Mouse (Mus musculus) thymus, adult 2 months (tissue): Measurements from ENCODE around the gene Gsta2. TPM values are rescaled to one million over a fixed set of nuclear protein-coding genes. Genes with fewer than 3 reads are reported as not detected.
"Not testable (repeated sequence)": the region's sequence is repeated elsewhere in the genome, so short reads cannot be mapped to it uniquely, and the experiment has no call there.

ENCODE experiments used
- DNase-seq: peaks from one replicate; pipeline ENCODE4 v3.0.0; 2021
- H3K27ac ChIP-seq: fragments of 200-500 bp; 2 replicates; pipeline ENCODE4 v1.5.1; 2012; ENCODE audit warnings: low read length, control low read depth; ENCODE audit not compliant: control insufficient read depth, insufficient read depth
- H3K27me3 ChIP-seq: fragments of 200-500 bp; 2 replicates; pipeline ENCODE4 v1.6.1; 2012; ENCODE audit warnings: mild to moderate bottlenecking, low read length, moderate library complexity, mixed read lengths; ENCODE audit not compliant: control insufficient read depth, insufficient read depth
- H3K36me3 ChIP-seq: fragments of 200-500 bp; 2 replicates; pipeline ENCODE4 v1.6.1; 2012; ENCODE audit warnings: mild to moderate bottlenecking, low read length, moderate library complexity; ENCODE audit not compliant: control insufficient read depth, insufficient read depth
- H3K4me1 ChIP-seq: fragments of 200-500 bp; replicated peaks from 2 replicates; pipeline ENCODE4 v1.6.1; 2012; ENCODE audit warnings: low read length; ENCODE audit not compliant: control insufficient read depth, insufficient read depth
- H3K4me3 ChIP-seq: fragments of 200-500 bp; 2 replicates; pipeline ENCODE4 v1.5.1; 2012; ENCODE audit warnings: mild to moderate bottlenecking, low read length, control low read depth, moderate library complexity; ENCODE audit not compliant: control insufficient read depth, insufficient read depth
- CTCF ChIP-seq: fragments of 200-500 bp; IDR thresholded peaks from 2 replicates; pipeline ENCODE4 v1.5.1; 2012; ENCODE audit warnings: mild to moderate bottlenecking, control low read depth, low read length, moderate library complexity, borderline replicate concordance; ENCODE audit not compliant: control insufficient read depth, poor library complexity, insufficient read depth; ENCODE audit errors: extremely low read depth
- POLR2A ChIP-seq: fragments of 200-500 bp; IDR thresholded peaks from 2 replicates; pipeline ENCODE4 v1.6.1; 2012; ENCODE audit warnings: mild to moderate bottlenecking, low read length, control low read depth, moderate library complexity; ENCODE audit not compliant: control insufficient read depth, poor library complexity, insufficient read depth; ENCODE audit errors: extremely low read depth
- WGBS: fragments of 180-500 bp; shearing (Covaris S2); methylation state at CpG from one replicate; pipeline ENCODE4 v1.1.7; 2018; 5-methylcytosine and 5-hydroxymethylcytosine counted together
- polyA plus RNA-seq: library from polyadenylated mRNA; depleted of rRNA; stranded (reverse); fragments of >200 nt; gene quantifications from 2 replicates; pipeline ENCODE4 v1.2.3, GENCODE M21; 2012

Gsta2 gene
- polyA plus RNA-seq, 1 experiment, result 2.1 TPM

DNA sequence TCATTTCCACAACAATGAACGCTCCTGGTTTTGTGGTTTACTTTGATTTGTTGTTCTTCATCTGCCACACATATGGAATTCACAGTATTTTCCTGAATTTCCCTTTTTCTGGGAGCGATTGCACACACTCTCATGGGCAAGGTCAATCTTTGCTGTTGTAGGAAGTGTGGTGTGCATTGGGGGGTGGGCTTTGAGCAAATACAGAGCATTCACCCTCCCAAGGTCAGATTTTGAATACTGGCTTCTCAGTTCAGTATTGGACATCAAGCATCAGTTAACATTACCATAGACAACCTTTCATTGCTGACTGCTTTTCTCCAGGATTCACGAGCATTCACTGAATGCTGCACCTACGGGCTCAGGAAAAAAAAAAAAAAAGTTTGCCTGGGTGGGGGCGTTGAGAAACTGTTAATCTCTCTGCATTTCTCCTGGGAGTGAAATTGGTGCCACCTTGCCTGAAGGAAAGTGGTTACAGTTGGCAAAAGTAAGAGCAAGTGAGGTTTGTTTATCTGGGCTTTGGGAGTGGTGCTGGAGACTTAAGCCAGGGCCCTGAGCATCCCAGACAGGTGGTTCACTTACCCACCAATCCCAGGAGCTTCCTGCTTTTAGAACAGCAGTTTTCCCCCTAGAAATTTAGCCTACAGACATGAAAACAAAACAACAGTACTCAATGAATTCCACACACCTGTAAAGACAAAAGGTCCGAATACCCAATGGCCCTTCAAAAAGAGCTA is 4.3 kb upstream of the Gsta2 start:
- DNase-seq, result no peak
- 90% methylated on average over 6 of the region's 6 CpGs for WGBS
- no peaks in the 10 kb centered on the region for H3K36me3 ChIP-seq
- H3K27ac ChIP-seq, result no peak overlapping the region
- TF ChIP-seq CTCF (no peak), POLR2A (no peak)
- no peak overlapping the region for H3K4me3 ChIP-seq
- 0 out of 2 replicates have a peak, but pooled peaks cover 4% of the 10 kb centered on the region for H3K4me1 ChIP-seq
- no peaks in the 10 kb centered on the region for H3K27me3 ChIP-seq

DNA sequence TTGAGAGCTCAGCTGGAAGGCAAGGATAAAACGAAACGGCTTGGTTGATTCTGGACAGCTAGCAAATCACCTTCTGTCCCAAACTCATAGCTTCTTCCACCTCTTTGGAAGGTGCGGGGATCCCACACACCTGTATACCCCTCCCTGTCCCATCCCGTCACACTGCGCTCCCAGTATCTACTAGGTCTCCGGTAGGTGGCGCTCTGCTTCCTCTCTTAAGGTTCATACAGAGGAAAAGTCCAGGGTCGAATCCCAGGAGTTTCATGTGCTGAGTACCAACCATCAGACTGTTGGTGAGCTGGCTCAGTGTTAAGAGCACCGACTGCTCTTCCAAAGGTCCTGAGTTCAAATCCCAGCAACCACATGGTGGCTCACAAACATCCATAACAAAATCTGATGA is 2.5 kb upstream of the Gsta2 start:
- no peak overlapping the region for H3K4me3 ChIP-seq
- 0 out of 2 replicates have a peak, but pooled peaks cover under 1% of the 10 kb centered on the region for H3K4me1 ChIP-seq
- TF ChIP-seq POLR2A (no peak), CTCF (no peak)
- H3K27ac ChIP-seq, result no peak overlapping the region
- peak; percentile 60 for DNase-seq
- no peaks in the 10 kb centered on the region for H3K36me3 ChIP-seq
- 16% methylated on average over 9 of the region's 9 CpGs for WGBS
- H3K27me3 ChIP-seq, result no peaks in the 10 kb centered on the region

DNA sequence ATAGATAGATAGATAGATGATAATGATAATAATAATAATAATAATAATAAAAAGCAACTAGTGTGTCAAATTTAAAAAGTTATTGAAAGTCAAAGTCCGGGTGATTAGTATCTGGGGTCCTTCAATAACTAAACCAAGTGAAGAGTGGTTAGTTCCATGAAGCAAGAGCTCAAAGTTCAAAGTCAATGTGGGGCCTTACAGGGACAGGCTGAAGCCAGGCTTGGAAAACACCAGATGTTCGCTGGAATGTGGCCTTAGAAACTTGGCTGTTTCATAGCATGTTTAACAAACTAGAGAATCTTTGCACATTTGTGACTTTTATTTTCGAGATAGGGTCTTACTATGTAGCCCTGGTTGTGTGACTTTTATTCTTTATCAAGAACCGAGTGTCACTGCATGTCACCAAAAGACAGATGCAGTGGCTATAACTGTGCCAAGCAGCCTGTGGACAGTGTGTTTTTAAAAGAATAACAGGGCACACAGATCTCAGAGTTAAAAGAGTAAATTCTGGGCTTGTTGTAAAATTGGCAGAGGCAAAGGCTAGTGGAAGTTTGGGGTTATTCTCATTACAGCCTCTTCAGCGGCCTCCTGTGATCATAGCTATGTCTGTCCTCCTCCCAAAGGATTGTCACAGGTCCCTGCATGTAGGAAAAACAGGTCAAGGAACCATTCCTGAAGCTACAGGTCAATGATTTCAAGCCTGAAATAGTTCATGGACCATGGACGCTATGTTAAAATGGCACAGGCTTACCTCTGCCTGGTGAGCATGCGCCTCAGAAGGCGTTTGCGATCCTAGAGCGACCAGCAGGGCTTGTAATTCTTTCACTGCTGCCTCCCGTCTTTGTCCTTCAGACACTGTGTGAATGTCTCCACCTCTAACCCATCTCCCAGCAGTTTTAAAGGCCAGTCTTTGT is 666 bp downstream of the Gsta2 start:
- H3K27me3 ChIP-seq, result no peaks in the 10 kb centered on the region
- TF ChIP-seq POLR2A (no peak), CTCF (no peak)
- 90% methylated on average over 11 of the region's 11 CpGs for WGBS
- no peak overlapping the region for H3K4me3 ChIP-seq
- no peaks in the 10 kb centered on the region for H3K36me3 ChIP-seq
- no peaks in the 10 kb centered on the region for H3K4me1 ChIP-seq
- DNase-seq, result no peak
- H3K27ac ChIP-seq, result no peak overlapping the region

DNA sequence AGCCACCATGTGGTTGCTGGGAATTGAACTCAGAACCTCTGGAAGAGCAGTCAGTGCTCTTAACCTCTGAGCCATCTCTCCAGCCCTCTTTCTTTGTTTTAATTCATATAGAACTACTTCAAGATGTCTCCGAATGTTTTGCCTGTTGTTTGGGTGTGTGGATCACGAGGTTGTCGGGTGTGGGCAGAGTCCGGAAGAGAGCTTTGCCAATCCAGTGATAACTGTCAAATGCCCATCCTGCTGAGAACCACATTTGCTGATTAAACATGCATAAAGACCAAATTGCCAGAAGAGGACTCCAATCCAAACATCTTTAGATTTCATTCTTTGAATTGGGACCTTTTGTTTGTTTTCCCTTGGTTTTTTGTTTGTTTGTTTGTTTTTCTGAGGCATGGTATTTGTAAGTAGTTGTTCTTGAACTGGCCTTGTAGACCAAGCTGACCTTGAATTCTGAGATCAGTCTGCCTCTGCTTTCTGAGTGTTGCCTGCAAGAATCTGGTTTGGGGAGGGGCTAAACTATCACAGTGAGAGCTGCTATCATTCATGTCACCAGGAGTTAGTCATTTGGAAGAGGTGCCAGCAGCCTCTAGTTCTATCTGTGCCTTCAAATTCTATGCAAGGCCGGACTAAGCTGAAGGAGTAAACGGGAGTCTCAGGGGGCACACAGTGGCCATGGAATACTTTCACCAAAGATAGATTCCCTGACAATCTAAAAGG is 3.9 kb downstream of the Gsta2 start:
- no peaks in the 10 kb centered on the region for H3K36me3 ChIP-seq
- H3K27ac ChIP-seq, result no peak overlapping the region
- no peak for DNase-seq
- WGBS, result 86% methylated on average over 6 of the region's 6 CpGs
- no peaks in the 10 kb centered on the region for H3K27me3 ChIP-seq
- H3K4me1 ChIP-seq, result no peaks in the 10 kb centered on the region
- no peak overlapping the region for H3K4me3 ChIP-seq
- TF ChIP-seq POLR2A (no peak), CTCF (no peak)

DNA sequence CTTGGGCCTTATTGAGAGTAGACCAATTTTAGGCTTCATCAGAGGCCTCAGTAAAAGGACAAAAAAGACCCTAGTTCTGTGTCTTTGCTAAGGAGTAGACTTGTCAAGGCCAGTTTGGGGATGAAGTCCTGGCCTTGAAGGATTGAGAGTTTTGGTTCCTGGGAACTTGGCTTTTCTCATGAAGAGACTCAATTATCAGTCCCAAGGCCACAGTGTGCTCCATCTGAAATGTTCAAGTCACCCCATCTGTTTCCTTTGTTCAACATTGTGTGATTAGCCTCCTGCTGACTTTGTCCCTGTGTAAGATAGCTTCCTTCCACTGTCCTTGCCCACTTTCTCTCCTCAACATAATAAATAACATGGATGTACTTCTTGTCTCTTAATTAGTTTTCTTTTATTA is 5.6 kb downstream of the Gsta2 start:
- DNase-seq, H3K27ac ChIP-seq: not testable (repeated sequence)

DNA sequence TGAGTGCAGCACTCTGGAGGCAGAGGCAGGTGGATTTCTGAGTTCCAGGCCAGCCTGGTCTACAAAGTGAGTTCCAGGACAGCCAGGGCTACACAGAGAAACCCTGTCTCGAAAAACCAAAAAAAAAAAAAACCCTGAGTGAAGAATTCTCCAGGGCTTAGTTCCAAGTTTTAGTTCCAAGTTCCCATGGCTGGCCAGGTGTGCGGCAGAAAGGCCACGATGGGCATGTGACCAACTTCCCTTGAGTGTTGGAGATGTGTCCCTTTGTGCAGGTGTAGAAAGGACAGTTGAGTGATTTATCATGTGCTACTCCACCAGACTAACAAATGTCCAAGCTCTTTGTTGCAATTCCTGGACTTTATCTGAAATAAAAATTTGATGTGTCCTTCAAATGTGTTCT is 6.4 kb downstream of the Gsta2 start:
- DNase-seq, H3K4me1 ChIP-seq, H3K36me3 ChIP-seq, H3K27me3 ChIP-seq, H3K27ac ChIP-seq, H3K4me3 ChIP-seq: not testable (repeated sequence)
- WGBS, result 75% methylated on average over 3 of the region's 3 CpGs

More for the DNA sequence above, 5.6 kb downstream of the Gsta2 start:
- H3K27me3 ChIP-seq, H3K4me3 ChIP-seq, H3K36me3 ChIP-seq, H3K4me1 ChIP-seq: not testable (repeated sequence)

DNA sequence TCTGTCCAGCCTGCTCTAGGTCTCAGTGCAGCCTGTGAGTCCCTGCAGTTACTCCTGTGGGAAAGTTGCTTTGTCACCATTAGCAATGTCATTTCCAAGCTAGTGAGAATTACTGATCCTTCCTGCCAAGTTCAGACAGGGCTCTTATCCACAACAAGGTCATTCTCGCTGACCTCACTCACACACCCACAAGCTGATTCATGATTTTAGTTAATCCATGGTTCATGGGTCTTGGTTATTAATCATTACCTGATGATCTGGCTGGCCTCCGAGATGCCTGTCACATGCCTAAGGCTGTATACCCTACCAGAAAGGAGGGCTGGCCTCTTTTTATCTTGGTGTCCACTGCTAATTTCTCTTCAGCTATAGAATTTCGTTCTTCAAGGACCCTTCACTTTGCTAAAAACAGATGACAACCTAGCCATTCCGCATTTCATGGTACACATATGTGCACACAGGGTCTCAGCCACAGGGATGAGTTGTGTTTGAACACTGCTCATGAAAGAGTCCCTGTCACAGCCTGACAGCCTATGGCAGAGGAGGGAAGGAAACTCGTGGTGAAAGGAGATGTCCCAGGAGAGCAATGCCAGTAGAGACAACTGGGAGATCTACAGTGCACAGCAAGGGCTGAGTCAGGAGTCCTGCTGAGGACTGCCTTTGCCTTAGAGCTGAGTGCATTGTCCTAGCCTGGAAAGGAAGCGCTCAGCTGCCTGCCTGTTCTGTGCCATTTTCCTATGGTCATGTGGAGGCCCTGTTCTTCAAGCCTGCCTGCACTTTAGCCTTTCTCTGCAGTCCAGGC is 7.2 kb downstream of the Gsta2 start:
- H3K4me1 ChIP-seq, DNase-seq, H3K27ac ChIP-seq, H3K27me3 ChIP-seq, H3K4me3 ChIP-seq, H3K36me3 ChIP-seq: not testable (repeated sequence)
- 78% methylated on average over 6 of the region's 6 CpGs for WGBS
